Mouse (Mus musculus) frontal cortex, adult (tissue): ENCODE results near the gene Ptpro.

Source experiments
- ATAC-seq: cut with Nextera tagmentation; 2 replicates; pipeline ENCODE4 v1.9.2; 2017; ENCODE audit warnings: mild to moderate bottlenecking, moderate library complexity, mixed read lengths; ENCODE audit not compliant: low TSS enrichment

Gene Ptpro

GRCm38 (mm10) chr6:137252194-137252886 is at the start of gene Ptpro:
Gene Ptpro, plus strand, starts transcription at chr6:137252319.
- peak; percentile 66 for ATAC-seq

- no peak for ATAC-seq
Observed at GRCm38 (mm10) chr6:137202661-137203060, 49.5 kb upstream of the Ptpro start.

- ATAC-seq: peak; percentile 93
Observed at GRCm38 (mm10) chr6:137205662-137206400, 46.3 kb upstream of the Ptpro start.

GRCm38 (mm10) chr6:137207126-137207525 is 45.0 kb upstream of the Ptpro start:
- ATAC-seq: no peak

- peak; percentile 57 for ATAC-seq
Observed at GRCm38 (mm10) chr6:137209992-137210391, 42.1 kb upstream of the Ptpro start.

GRCm38 (mm10) chr6:137210991-137211390 is 41.1 kb upstream of the Ptpro start:
- ATAC-seq: no peak

- no peak for ATAC-seq
Observed at GRCm38 (mm10) chr6:137211441-137211840, 40.7 kb upstream of the Ptpro start.

- no peak for ATAC-seq
Observed at GRCm38 (mm10) chr6:137217841-137218463, 34.2 kb upstream of the Ptpro start.

- peak; percentile 56 for ATAC-seq
Observed at GRCm38 (mm10) chr6:137252887-137253242, 746 bp downstream of the Ptpro start.

GRCm38 (mm10) chr6:137253415-137253814 is 1.3 kb downstream of the Ptpro start:
- no peak for ATAC-seq

- no peak for ATAC-seq
Observed at GRCm38 (mm10) chr6:137261033-137261432, 8.9 kb downstream of the Ptpro start.

GRCm38 (mm10) chr6:137262087-137262486 is 10.0 kb downstream of the Ptpro start:
- ATAC-seq: no peak

GRCm38 (mm10) chr6:137268019-137268418 is 15.9 kb downstream of the Ptpro start:
- no peak for ATAC-seq

GRCm38 (mm10) chr6:137268592-137268991 is 16.5 kb downstream of the Ptpro start:
- ATAC-seq: peak; percentile 85

GRCm38 (mm10) chr6:137272513-137272912 is 20.4 kb downstream of the Ptpro start:
- no peak for ATAC-seq

- ATAC-seq: no peak
Observed at GRCm38 (mm10) chr6:137277587-137277994, 25.5 kb downstream of the Ptpro start.

- no peak for ATAC-seq
Observed at GRCm38 (mm10) chr6:137279576-137279975, 27.5 kb downstream of the Ptpro start.

- ATAC-seq: peak; percentile 87
Observed at GRCm38 (mm10) chr6:137281541-137282049, 29.5 kb downstream of the Ptpro start.

GRCm38 (mm10) chr6:137282050-137282449 is 29.9 kb downstream of the Ptpro start:
- peak; percentile 58; the same call in 1 of the 2 replicates for ATAC-seq

GRCm38 (mm10) chr6:137286376-137286775 is 34.3 kb downstream of the Ptpro start:
- no peak for ATAC-seq

- no peak for ATAC-seq
Observed at GRCm38 (mm10) chr6:137287788-137288187, 35.7 kb downstream of the Ptpro start.

GRCm38 (mm10) chr6:137288264-137288663 is 36.1 kb downstream of the Ptpro start:
- ATAC-seq: no peak

- no peak for ATAC-seq
Observed at GRCm38 (mm10) chr6:137292421-137292820, 40.3 kb downstream of the Ptpro start.
